Mouse (Mus musculus): ENCODE measurements around the gene Mia3. TPM values are rescaled to one million over a fixed set of nuclear protein-coding genes. Genes with fewer than 3 reads are reported as not detected.

Gene Mia3
- total and polyA plus RNA-seq, 3 experiments = 51.2 to 95.3 (median 80.9) TPM

DNA sequence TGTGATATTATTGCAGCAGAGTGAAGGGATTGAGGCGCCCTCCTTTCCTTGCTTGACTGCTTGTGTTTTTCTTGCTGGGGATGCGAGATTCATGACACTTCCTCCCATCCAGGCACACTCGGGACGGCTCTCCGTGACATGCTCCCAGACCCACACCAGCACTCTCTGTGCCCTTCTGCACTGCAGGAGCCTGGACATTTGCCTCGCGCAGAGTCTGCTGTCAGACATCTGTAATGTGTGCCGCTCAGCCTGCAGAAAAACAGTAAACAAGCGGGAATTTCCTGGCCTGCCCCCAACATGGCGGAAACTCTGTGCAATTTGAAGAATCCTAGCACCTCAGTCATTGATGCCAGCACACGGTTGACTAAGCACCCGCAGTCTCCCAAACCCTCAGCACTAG is 48.5 kb upstream of the Mia3 start, which contains the start of gene Hhipl2:
Gene Hhipl2 (plus strand): TSS at position 343 of the 400 bp plus-strand sequence.
- TF ChIP-seq MEF2A (IDR thresholded peaks at IDR 0.05; ENCODE audit: borderline replicate concordance, low read depth, low read length) (no peak), MAX (IDR thresholded peaks at IDR 0.05; ENCODE audit: low read length) (no peak), KAT2A (IDR thresholded peaks at IDR 0.05; ENCODE audit: insufficient replicate concordance, low read length) (no peak), ZNF384 (IDR thresholded peaks at IDR 0.05; ENCODE audit: low read depth, low read length) (no peak), MAZ (IDR thresholded peaks at IDR 0.05; ENCODE audit: low read depth, low read length) (no peak), SMC3 (IDR thresholded peaks at IDR 0.05; ENCODE audit: low read depth, low read length) (no peak), PAX5 (IDR thresholded peaks at IDR 0.05; ENCODE audit: low read length) (no peak), ELF1 (IDR thresholded peaks at IDR 0.05; ENCODE audit: low read depth, low read length) (no peak), USF1 (IDR thresholded peaks at IDR 0.05; ENCODE audit: low read depth, low read length) (no peak), CHD2 (IDR thresholded peaks at IDR 0.05; ENCODE audit: low read length) (no peak), RAD21 (IDR thresholded peaks at IDR 0.05; ENCODE audit: low read depth, low read length) (no peak), ZC3H11A (IDR thresholded peaks at IDR 0.05; ENCODE audit: low read depth, low read length) (no peak), BHLHE40 (IDR thresholded peaks at IDR 0.05; ENCODE audit: low read depth, low read length) (no peak), MAFK (IDR thresholded peaks at IDR 0.05; ENCODE audit: insufficient replicate concordance, low read length) (no peak), USF2 (conservative IDR thresholded peaks at IDR 0.05; ENCODE audit: low read depth, low read length) (no peak)
- Histone ChIP-seq H3K9ac (ENCODE audit: insufficient read depth, low read depth) (no peak within 1 kb of the TSS), H3K27me3 (replicated peaks) (no peaks in the 10 kb centered on the region), H3K4me1 (ENCODE audit: control insufficient read depth in 1 of 2, insufficient read depth in 2 of 2) (no peaks in the 10 kb centered on the region), H3K4me3 (replicated peaks in 1 of 3; ENCODE audit: low read depth in 2 of 3, low read length in 2 of 3, poor library complexity in 1 of 3) (no peak within 1 kb of the TSS), H3K27ac (ENCODE audit: insufficient read depth, low read depth) (no peak within 1 kb of the TSS), H3K79me2 (replicated peaks; ENCODE audit: control insufficient read depth, extremely low read depth, insufficient read depth, poor library complexity, severe bottlenecking) (no peaks in the 10 kb centered on the region), H3K4me2 (ENCODE audit: insufficient read depth, low read depth, poor library complexity, severe bottlenecking) (no peak within 1 kb of the TSS), H3K36me3 (replicated peaks in 1 of 2; ENCODE audit: control insufficient read depth in 1 of 2, insufficient read depth in 1 of 2, low read length in 1 of 2) (peaks cover 0 to 15% of the 10 kb centered on the region in 2 experiments), H3K9me3 (replicated peaks; ENCODE audit: low read length) (peaks cover under 1% of the 10 kb centered on the region)
- in situ Hi-C loops (cut with MboI; ENCODE audit: low pct_ligation_motif_present, low pct_unique_long_range_greater_than_20kb, low sequenced_read_pairs) = no loop called here
- dilution Hi-C loops (cut with MboI; ENCODE audit: extremely low pct_ligation_motif_present, extremely low pct_unique_long_range_greater_than_20kb, low sequenced_read_pairs) = no loop called here
- no peak for DNase-seq (ENCODE audit: extremely low read depth)

DNA sequence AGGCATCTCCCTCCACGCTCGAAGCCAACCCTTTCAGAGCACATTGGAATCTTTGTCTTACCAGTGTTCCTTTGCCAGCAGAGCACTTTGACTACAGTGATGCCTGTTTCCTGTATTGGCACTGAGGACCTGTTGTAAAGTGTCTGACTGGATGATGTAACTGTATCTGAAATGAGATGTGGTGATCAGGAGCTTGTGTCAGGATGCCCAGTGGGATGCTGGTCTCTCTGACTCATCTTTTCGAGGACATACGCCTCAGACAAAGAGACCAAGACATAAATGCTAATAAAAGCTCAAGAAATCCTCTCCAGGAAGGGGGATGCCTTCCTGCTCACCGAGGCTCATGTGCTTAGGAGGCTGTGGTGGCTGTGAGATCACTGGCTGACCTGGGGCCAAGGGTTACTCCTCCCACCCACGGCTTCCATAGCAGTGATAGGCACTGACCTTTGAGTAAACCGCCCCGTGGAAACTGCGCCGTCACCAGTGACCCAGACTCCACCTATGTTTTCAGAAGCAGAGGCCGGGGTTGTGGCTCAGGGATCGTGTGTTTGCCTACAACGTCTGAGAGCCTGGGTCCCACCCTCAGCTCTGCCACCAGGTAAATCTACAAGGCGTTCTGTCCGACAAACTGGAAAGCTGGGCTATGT is 44.9 kb upstream of the Mia3 start:
- no peak overlapping the region for H3K4me3 ChIP-seq (replicated peaks in 1 of 3; ENCODE audit: low read depth in 2 of 3, low read length in 2 of 3, poor library complexity in 1 of 3)
- in situ Hi-C loops (cut with MboI; ENCODE audit: low pct_ligation_motif_present, low pct_unique_long_range_greater_than_20kb, low sequenced_read_pairs) (no loop called here), dilution Hi-C loops (cut with MboI; ENCODE audit: extremely low pct_ligation_motif_present, extremely low pct_unique_long_range_greater_than_20kb, low sequenced_read_pairs) (no loop called here)
- H3K27ac ChIP-seq (ENCODE audit: insufficient read depth, low read depth) = no peak overlapping the region
- no peak overlapping the region for H3K9ac ChIP-seq (ENCODE audit: insufficient read depth, low read depth)
- no peaks in the 10 kb centered on the region for H3K79me2 ChIP-seq (replicated peaks; ENCODE audit: control insufficient read depth, extremely low read depth, insufficient read depth, poor library complexity, severe bottlenecking)
- H3K36me3 ChIP-seq (replicated peaks in 1 of 2; ENCODE audit: control insufficient read depth in 1 of 2, insufficient read depth in 1 of 2, low read length in 1 of 2) = peaks cover 24 to 51% of the 10 kb centered on the region in 2 experiments
- DNase-seq (ENCODE audit: extremely low read depth) = no peak
- H3K9me3 ChIP-seq (replicated peaks; ENCODE audit: low read length) = no peaks in the 10 kb centered on the region
- H3K4me1 ChIP-seq (ENCODE audit: control insufficient read depth in 1 of 2, insufficient read depth in 2 of 2) = no peaks in the 10 kb centered on the region
- no peak overlapping the region for H3K4me2 ChIP-seq (ENCODE audit: insufficient read depth, low read depth, poor library complexity, severe bottlenecking)
- TF ChIP-seq BHLHE40 (IDR thresholded peaks at IDR 0.05; ENCODE audit: low read depth, low read length) (no peak), EP300 (IDR thresholded peaks at IDR 0.05; ENCODE audit: low read length) (no peak), ELF1 (IDR thresholded peaks at IDR 0.05; ENCODE audit: low read depth, low read length) (no peak), SIN3A (IDR thresholded peaks at IDR 0.05; ENCODE audit: low read length) (no peak), HCFC1 (IDR thresholded peaks at IDR 0.05; ENCODE audit: low read depth, low read length) (no peak), CHD2 (IDR thresholded peaks at IDR 0.05; ENCODE audit: low read length) (no peak), TCF12 (IDR thresholded peaks at IDR 0.05; ENCODE audit: low read depth, low read length) (no peak), TBP (conservative IDR thresholded peaks at IDR 0.05; ENCODE audit: low read depth, low read length) (no peak), UBTF (IDR thresholded peaks at IDR 0.05; ENCODE audit: low read depth, low read length) (no peak), SMC3 (IDR thresholded peaks at IDR 0.05; ENCODE audit: low read depth, low read length) (no peak), POLR2A (IDR thresholded peaks at IDR 0.05; ENCODE audit: low read depth, low read length) (no peak)
- H3K27me3 ChIP-seq (replicated peaks) = no peaks in the 10 kb centered on the region

Measured in CH12.LX (cell line).